Mouse (Mus musculus) CH12.LX (cell line): Measurements from ENCODE around the gene Kcnj9. TPM values are rescaled to one million over a fixed set of nuclear protein-coding genes. Genes with fewer than 3 reads are reported as not detected.

Experiments
- DNase-seq: peaks from one replicate; pipeline ENCODE4 v3.0.0-alpha.2; 2013; ENCODE audit errors: extremely low read depth
- H3K27ac ChIP-seq: 2 replicates; pipeline ENCODE4 v1.5.1; 2012; ENCODE audit warnings: low read depth, mild to moderate bottlenecking, control low read depth, moderate library complexity; ENCODE audit not compliant: insufficient read depth
- H3K27me3 ChIP-seq: replicated peaks from 2 replicates; pipeline ENCODE3; 2012; ENCODE audit warnings: inconsistent platforms
- H3K36me3 ChIP-seq, 2 experiments: replicated peaks in 1 of 2; 2 replicates each; pipeline versions ENCODE3 to v1.6.1; 2012; ENCODE audit warnings: inconsistent platforms in 1 of 2, low read length in 1 of 2, mild to moderate bottlenecking in 1 of 2, mixed read lengths in 1 of 2, moderate library complexity in 1 of 2; ENCODE audit not compliant: control insufficient read depth in 1 of 2, insufficient read depth in 1 of 2
- H3K4me1 ChIP-seq, 2 experiments: 2 replicates each; pipeline ENCODE4 v1.6.1; 2012; ENCODE audit warnings: inconsistent platforms in 1 of 2, moderate library complexity in 1 of 2; ENCODE audit not compliant: insufficient read depth in 2 of 2, control insufficient read depth in 1 of 2
- H3K4me2 ChIP-seq: 2 replicates; pipeline ENCODE4 v1.6.1; 2012; ENCODE audit warnings: low read depth, mild to moderate bottlenecking, control low read depth; ENCODE audit not compliant: poor library complexity, insufficient read depth, severe bottlenecking
- H3K4me3 ChIP-seq, 3 experiments: fragments of 150-350 bp in 1 of 3; sonication (generic) in 1 of 3; replicated peaks in 1 of 3; 2 replicates each; pipeline versions ENCODE3 to v1.5.1; 2011 to 2012; ENCODE audit warnings: low read depth in 2 of 3, low read length in 2 of 3, mild to moderate bottlenecking in 2 of 3, moderate library complexity in 2 of 3, control low read depth in 1 of 3, improper control_type of control experiment in 1 of 3, inconsistent platforms in 1 of 3, mixed read lengths in 1 of 3; ENCODE audit not compliant: poor library complexity in 1 of 3
- H3K79me2 ChIP-seq: replicated peaks from 2 replicates; pipeline ENCODE4 v1.6.1; 2012; ENCODE audit warnings: mild to moderate bottlenecking, moderate library complexity; ENCODE audit not compliant: control insufficient read depth, poor library complexity, insufficient read depth, severe bottlenecking; ENCODE audit errors: extremely low read depth
- H3K9ac ChIP-seq: 2 replicates; pipeline ENCODE4 v1.6.1; 2012; ENCODE audit warnings: low read depth, mild to moderate bottlenecking, control low read depth, moderate library complexity; ENCODE audit not compliant: insufficient read depth
- H3K9me3 ChIP-seq: replicated peaks from 2 replicates; pipeline ENCODE3; 2012; ENCODE audit warnings: low read length, inconsistent platforms, mixed read lengths
- BHLHE40 ChIP-seq: IDR thresholded peaks from 2 replicates; pipeline ENCODE4 v1.6.1; 2011; ENCODE audit warnings: mild to moderate bottlenecking, low read depth, low read length, improper control_type of control experiment
- CHD1 ChIP-seq: IDR thresholded peaks from 2 replicates; pipeline ENCODE4 v1.6.1; 2012; ENCODE audit warnings: low read depth, low read length, improper control_type of control experiment, inconsistent platforms
- CTCF ChIP-seq, 2 experiments: IDR thresholded peaks in 1 of 2; conservative IDR thresholded peaks in 1 of 2; 2 replicates each; pipeline ENCODE4 v1.5.1; 2011 to 2012; ENCODE audit warnings: low read depth in 2 of 2, low read length in 2 of 2, improper control_type of control experiment in 1 of 2, inconsistent platforms in 1 of 2, mild to moderate bottlenecking in 1 of 2, moderate library complexity in 1 of 2
- E2F4 ChIP-seq: IDR thresholded peaks from 2 replicates; pipeline ENCODE4 v1.6.1; 2011; ENCODE audit warnings: low read depth, low read length, improper control_type of control experiment; ENCODE audit not compliant: insufficient replicate concordance
- ETS1 ChIP-seq: conservative IDR thresholded peaks from 2 replicates; pipeline ENCODE4 v1.6.1; 2012; ENCODE audit warnings: low read depth, mild to moderate bottlenecking, inconsistent platforms, low read length, improper control_type of control experiment, moderate library complexity
- IRF4 ChIP-seq: IDR thresholded peaks from 2 replicates; pipeline ENCODE4 v1.6.1; 2014; ENCODE audit warnings: low read depth, mild to moderate bottlenecking, inconsistent platforms, low read length, improper control_type of control experiment
- JUND ChIP-seq: conservative IDR thresholded peaks from 2 replicates; pipeline ENCODE4 v1.6.1; 2011; ENCODE audit warnings: low read depth, low read length, improper control_type of control experiment
- KAT2A ChIP-seq: IDR thresholded peaks from 2 replicates; pipeline ENCODE4 v1.6.1; 2012; ENCODE audit warnings: low read length, improper control_type of control experiment, inconsistent platforms; ENCODE audit not compliant: insufficient replicate concordance
- MAFK ChIP-seq: IDR thresholded peaks from 2 replicates; pipeline ENCODE4 v1.6.1; 2011; ENCODE audit warnings: low read length, improper control_type of control experiment; ENCODE audit not compliant: insufficient replicate concordance
- MAX ChIP-seq: IDR thresholded peaks from 2 replicates; pipeline ENCODE4 v1.6.1; 2011; ENCODE audit warnings: low read length, improper control_type of control experiment
- MAZ ChIP-seq: IDR thresholded peaks from 2 replicates; pipeline ENCODE4 v1.6.1; 2012; ENCODE audit warnings: low read depth, mild to moderate bottlenecking, inconsistent platforms, low read length, improper control_type of control experiment, moderate library complexity
- MYC ChIP-seq: IDR thresholded peaks from 2 replicates; pipeline ENCODE4 v1.6.1; 2011; ENCODE audit warnings: low read depth, mild to moderate bottlenecking, improper control_type of control experiment, low read length
- POLR2A ChIP-seq: IDR thresholded peaks from 2 replicates; pipeline ENCODE4 v1.6.1; 2011; ENCODE audit warnings: low read depth, mild to moderate bottlenecking, improper control_type of control experiment, low read length
- RCOR1 ChIP-seq: conservative IDR thresholded peaks from 2 replicates; pipeline ENCODE4 v1.6.1; 2012; ENCODE audit warnings: low read depth, mild to moderate bottlenecking, inconsistent platforms, low read length, improper control_type of control experiment
- SIN3A ChIP-seq: IDR thresholded peaks from 2 replicates; pipeline ENCODE4 v1.6.1; 2012; ENCODE audit warnings: low read length, improper control_type of control experiment, inconsistent platforms
- SMC3 ChIP-seq: IDR thresholded peaks from 2 replicates; pipeline ENCODE4 v1.6.1; 2011; ENCODE audit warnings: low read depth, low read length, improper control_type of control experiment
- UBTF ChIP-seq: IDR thresholded peaks from 2 replicates; pipeline ENCODE4 v1.6.1; 2012; ENCODE audit warnings: low read depth, mild to moderate bottlenecking, inconsistent platforms, low read length, improper control_type of control experiment, moderate library complexity
- USF1 ChIP-seq: IDR thresholded peaks from 2 replicates; pipeline ENCODE4 v1.6.1; 2014; ENCODE audit warnings: low read depth, mild to moderate bottlenecking, inconsistent platforms, low read length, improper control_type of control experiment
- USF2 ChIP-seq: conservative IDR thresholded peaks from 2 replicates; pipeline ENCODE4 v1.6.1; 2011; ENCODE audit warnings: low read depth, low read length, improper control_type of control experiment
- ZC3H11A ChIP-seq: IDR thresholded peaks from 2 replicates; pipeline ENCODE4 v1.6.1; 2012; ENCODE audit warnings: low read depth, mild to moderate bottlenecking, inconsistent platforms, low read length, improper control_type of control experiment
- ZKSCAN1 ChIP-seq: IDR thresholded peaks from 2 replicates; pipeline ENCODE4 v1.6.1; 2012; ENCODE audit warnings: low read depth, inconsistent platforms, low read length, improper control_type of control experiment, borderline replicate concordance
- dilution Hi-C: fragments of 300-500 bp; cut with MboI; formaldehyde crosslinking; loops from 2 replicates; pipeline ENCODE4 v1.14.3; 2020; ENCODE audit warnings: low sequenced_read_pairs; ENCODE audit not compliant: extremely low pct_unique_long_range_greater_than_20kb, extremely low pct_ligation_motif_present
- in situ Hi-C: fragments of 300-500 bp; cut with MboI; formaldehyde crosslinking; loops from 3 replicates; pipeline ENCODE4 v1.14.3; 2019; ENCODE audit warnings: low sequenced_read_pairs, low pct_ligation_motif_present, low pct_unique_long_range_greater_than_20kb, mixed read lengths
- polyA plus RNA-seq: library from polyadenylated mRNA; unstranded; fragments of >175 nt; gene quantifications from 2 replicates; pipeline ENCODE4 v1.2.1, GENCODE M21; 2012; ENCODE audit warnings: low read depth; ENCODE audit not compliant: insufficient read length
- total RNA-seq, 2 experiments: library from RNA; depleted of rRNA; stranded (reverse); fragments of 300-350 nt in 1 of 2; fragments of >200 nt in 1 of 2; gene quantifications; 2 replicates each; pipeline ENCODE4 v1.2.3; 2012 to 2014

Kcnj9 gene
- total RNA-seq (2012; rRNA removed) (0.04 TPM in 1 of 2 replicates, not detected in the other), total RNA-seq (2014; rRNA removed) (not detected in 2 replicates), polyA plus RNA-seq (0.07 and 0.10 TPM in 2 replicates)

GRCm38 (mm10) chr1:172329131-172329530, at the start of gene Kcnj9:
Kcnj9 (minus strand) TSS chr1:172329318.
- peaks cover 42% of the 10 kb centered on the region for H3K27me3 ChIP-seq
- H3K36me3 ChIP-seq, result peaks cover 0 to 9% of the 10 kb centered on the region in 2 experiments
- H3K79me2 ChIP-seq, result no peaks in the 10 kb centered on the region
- H3K4me1 ChIP-seq, result no peaks in the 10 kb centered on the region; a peak in 2 of 4 replicates
- no peak within 1 kb of the TSS for H3K4me3 ChIP-seq
- peaks cover 10% of the 10 kb centered on the region for H3K9me3 ChIP-seq
- in situ Hi-C loops, result no loop called here
- H3K4me2 ChIP-seq, result no peak within 1 kb of the TSS
- no peak for DNase-seq
- H3K27ac ChIP-seq, result no peak within 1 kb of the TSS
- no peak for TF ChIP-seq E2F4
- no peak for TF ChIP-seq POLR2A
- TF ChIP-seq KAT2A, result no peak
- TF ChIP-seq SMC3, result no peak
- TF ChIP-seq CTCF (conservative IDR thresholded peaks at IDR 0.05 in 1 of 2, IDR thresholded peaks at IDR 0.05 in 1 of 2; ENCODE audit: low read depth in 2 of 2, low read length in 2 of 2), result no peak
- no peak for TF ChIP-seq USF1
- no peak for TF ChIP-seq ETS1
- TF ChIP-seq SIN3A, result no peak
- no peak for TF ChIP-seq MAX
- TF ChIP-seq JUND, result no peak
- no peak for TF ChIP-seq USF2
- no peak for TF ChIP-seq CHD1
- TF ChIP-seq IRF4, result no peak
- no peak for TF ChIP-seq ZKSCAN1
- no peak for TF ChIP-seq MYC
- no peak for TF ChIP-seq MAFK
- TF ChIP-seq BHLHE40, result no peak
- TF ChIP-seq MAZ, result no peak
- no peak within 1 kb of the TSS for H3K9ac ChIP-seq
- dilution Hi-C loops, result no loop called here

DNA sequence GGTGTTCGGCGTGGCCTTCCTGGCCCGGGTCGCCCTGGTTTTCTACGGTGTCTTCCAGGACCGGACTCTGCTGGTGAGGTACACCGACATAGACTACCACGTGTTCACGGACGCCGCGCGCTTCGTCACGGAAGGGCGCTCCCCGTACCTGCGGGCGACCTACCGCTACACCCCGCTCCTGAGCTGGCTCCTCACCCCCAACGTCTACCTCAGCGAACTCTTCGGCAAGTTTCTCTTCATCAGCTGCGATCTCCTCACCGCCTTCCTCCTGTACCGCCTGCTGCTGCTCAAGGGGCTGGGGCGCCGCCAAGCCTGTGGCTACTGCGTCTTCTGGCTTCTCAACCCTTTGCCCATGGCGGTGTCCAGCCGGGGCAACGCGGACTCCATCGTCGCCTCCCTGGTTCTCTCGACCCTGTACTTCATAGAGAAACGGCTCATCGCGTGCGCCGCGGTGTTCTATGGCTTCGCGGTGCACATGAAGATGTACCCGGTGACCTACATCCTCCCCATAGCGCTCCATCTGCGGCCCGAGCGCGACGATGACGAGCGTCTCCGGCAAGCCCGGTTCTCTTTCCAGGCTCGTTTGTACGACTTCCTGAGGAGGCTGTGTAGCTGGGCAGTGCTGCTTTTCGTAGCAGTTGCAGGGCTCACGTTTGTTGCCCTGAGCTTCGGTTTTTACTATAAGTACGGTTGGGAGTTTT, 47.8 kb upstream of the Kcnj9 start:
- peaks cover 8 to 34% of the 10 kb centered on the region in 2 experiments for H3K36me3 ChIP-seq
- peaks cover 0 to 45% of the 10 kb centered on the region in 2 experiments; a peak in 2 of 4 replicates for H3K4me1 ChIP-seq
- no peaks in the 10 kb centered on the region for H3K9me3 ChIP-seq
- TF ChIP-seq ZC3H11A, result no peak
- TF ChIP-seq RCOR1, result no peak
- no peak for TF ChIP-seq UBTF
- 0 out of 2 replicates have a peak, but pooled peaks have one; percentile 9 for TF ChIP-seq MAX
- H3K27me3 ChIP-seq, result no peaks in the 10 kb centered on the region
- H3K4me2 ChIP-seq, result peak overlapping the region; percentile 100
- H3K27ac ChIP-seq, result peak overlapping the region; percentile 8
- dilution Hi-C loops (no loop called here), in situ Hi-C loops (no loop called here)
- no peak for DNase-seq
- H3K9ac ChIP-seq, result peak overlapping the region; percentile 77
- H3K4me3 ChIP-seq, result peak overlapping the region; percentile 78 to 96 (median 81)
- peaks cover 43% of the 10 kb centered on the region for H3K79me2 ChIP-seq
